Mouse (Mus musculus): ENCODE data around the gene Igf1r.

GRCm38 (mm10) chr7:68062170-68062848, 109.7 kb downstream of the Igf1r start:
- TF ChIP-seq CTCF (IDR thresholded peaks at IDR 0.05) (no peak), EP300 (IDR thresholded peaks at IDR 0.05; ENCODE audit: insufficient read depth, low read depth, low read length) (no peak), POLR2A (IDR thresholded peaks at IDR 0.05; ENCODE audit: insufficient read depth, low read depth, low read length) (no peak)
